Mouse (Mus musculus) midbrain, embryonic 13.5 days (tissue): ENCODE data around the gene Pxdc1. TPM values are rescaled to one million over a fixed set of nuclear protein-coding genes. Genes with fewer than 3 reads are reported as not detected.

Experiments
- ATAC-seq: fragments of 200-750 bp; cut with Nextera tagmentation; 2 replicates; pipeline ENCODE4 v1.8.0; 2017; ENCODE audit warnings: mild to moderate bottlenecking, moderate TSS enrichment, moderate library complexity
- H3K27ac ChIP-seq: fragments of 300-500 bp; sonication (generic); 2 replicates; pipeline ENCODE4 v1.5.1; 2015; ENCODE audit warnings: inconsistent platforms, mild to moderate bottlenecking, moderate library complexity
- H3K27me3 ChIP-seq: fragments of 300-500 bp; sonication (generic); 2 replicates; pipeline ENCODE4 v1.6.1; 2015; ENCODE audit warnings: mild to moderate bottlenecking, inconsistent platforms
- H3K36me3 ChIP-seq: fragments of 300-500 bp; sonication (generic); 2 replicates; pipeline ENCODE4 v1.6.1; 2015; ENCODE audit warnings: mild to moderate bottlenecking, inconsistent platforms
- H3K4me1 ChIP-seq: fragments of 300-500 bp; sonication (generic); replicated peaks from 2 replicates; pipeline ENCODE4 v1.6.1; 2015; ENCODE audit warnings: inconsistent platforms
- H3K4me2 ChIP-seq: fragments of 300-500 bp; sonication (generic); replicated peaks from 2 replicates; pipeline ENCODE4 v1.6.1; 2015; ENCODE audit warnings: moderate library complexity, mild to moderate bottlenecking, inconsistent platforms
- H3K4me3 ChIP-seq: fragments of 300-500 bp; sonication (generic); replicated peaks from 2 replicates; pipeline ENCODE4 v1.5.1; 2015; ENCODE audit warnings: mild to moderate bottlenecking, inconsistent platforms
- H3K9ac ChIP-seq: fragments of 300-500 bp; sonication (generic); replicated peaks from 2 replicates; pipeline ENCODE4 v1.6.1; 2015; ENCODE audit warnings: mild to moderate bottlenecking, inconsistent platforms
- H3K9me3 ChIP-seq: fragments of 300-500 bp; sonication (generic); 2 replicates; pipeline ENCODE4 v1.6.1; 2016; ENCODE audit warnings: mild to moderate bottlenecking, inconsistent platforms
- WGBS: fragments of 180-500 bp; shearing (Covaris S2); methylation state at CpG from one replicate; pipeline ENCODE4 v1.1.7; 2015; 5-methylcytosine and 5-hydroxymethylcytosine counted together
- polyA plus RNA-seq: library from polyadenylated mRNA; unstranded; fragments of >200 nt; fragmentation: Nextera tagmentation; extraction: Ambion mirVana; gene quantifications from 2 replicates; pipeline ENCODE4 v1.2.1, GENCODE M21; 2015

Pxdc1 gene
- polyA plus RNA-seq, 1 experiment from 2014 or later, result 8.3 TPM

DNA sequence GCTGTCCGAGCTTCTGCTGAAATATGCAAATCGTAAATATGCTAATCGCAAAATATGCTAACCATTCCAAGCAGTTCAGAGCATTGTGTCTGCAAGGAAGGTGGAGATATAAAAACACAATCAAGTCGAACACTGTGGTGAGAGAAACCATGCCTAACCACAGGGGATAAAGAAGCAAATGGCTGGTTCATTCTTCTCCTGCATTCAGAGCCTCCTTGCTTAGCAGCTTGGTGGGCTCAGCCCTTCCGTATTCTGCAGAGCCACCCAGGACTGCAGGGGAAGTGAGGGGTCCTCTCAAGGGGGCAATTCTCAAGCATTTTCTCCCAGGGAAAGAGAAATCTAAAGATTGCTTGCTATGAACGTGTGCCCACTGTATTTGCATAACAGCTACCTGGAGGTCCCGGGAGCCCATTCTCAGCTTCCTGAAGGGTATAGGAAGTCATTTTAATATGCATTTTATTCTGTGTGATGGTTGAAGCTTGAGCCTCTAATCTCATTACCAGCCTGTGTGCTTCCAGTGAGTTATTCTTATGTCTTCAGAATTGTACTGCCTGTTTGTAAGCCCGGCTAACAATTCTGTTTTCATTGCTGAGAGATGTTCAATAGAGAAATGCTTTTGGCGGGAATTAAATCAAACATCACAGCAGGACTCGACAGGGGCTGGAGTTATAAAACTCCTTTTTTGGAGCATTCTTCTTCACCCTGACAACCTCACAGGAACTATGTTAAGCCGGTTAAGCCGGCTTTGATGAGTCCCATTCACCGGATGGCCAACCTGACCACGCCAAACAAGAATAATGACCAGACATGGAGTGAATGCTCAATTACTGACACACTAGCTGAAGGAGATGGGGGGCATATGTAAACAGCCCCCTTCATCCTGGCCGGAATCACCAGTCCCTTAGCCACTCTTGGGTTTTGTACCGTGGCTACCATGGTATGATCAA is 16.9 kb upstream of the Pxdc1 start:
- WGBS, result 14% methylated on average over 16 of the region's 16 CpGs
- Histone ChIP-seq H3K9ac (no peak overlapping the region), H3K27ac (peak overlapping the region; percentile 79), H3K27me3 (peaks cover 33% of the 10 kb centered on the region), H3K9me3 (no peaks in the 10 kb centered on the region), H3K4me2 (peak overlapping the region; percentile 40), H3K4me3 (peak overlapping the region; percentile 7; the same call in 1 of the 2 replicates), H3K4me1 (peaks cover 25% of the 10 kb centered on the region), H3K36me3 (no peaks in the 10 kb centered on the region)
- ATAC-seq, result peak; percentile 85

DNA sequence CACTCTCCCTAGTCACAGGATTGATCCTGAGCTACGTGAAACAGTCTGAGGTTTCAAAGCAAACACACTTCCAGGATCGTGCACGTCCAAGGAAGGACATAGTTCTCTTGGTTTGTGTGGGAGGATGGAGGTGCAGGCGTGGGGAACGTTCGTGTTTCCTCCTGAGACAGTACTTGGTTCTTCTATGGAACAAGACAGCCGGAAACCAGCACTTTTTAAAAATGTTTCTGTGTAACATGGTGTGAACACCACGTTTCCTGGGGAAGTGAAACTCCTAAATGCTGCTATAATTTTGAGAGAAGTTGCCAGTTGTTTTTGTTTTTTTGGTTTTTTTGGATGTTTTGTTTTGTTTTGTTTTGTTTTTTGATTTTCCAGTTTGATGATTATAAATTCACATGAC is 13.9 kb upstream of the Pxdc1 start:
- 93% methylated on average over 8 of the region's 8 CpGs for WGBS
- ATAC-seq, result no peak

DNA sequence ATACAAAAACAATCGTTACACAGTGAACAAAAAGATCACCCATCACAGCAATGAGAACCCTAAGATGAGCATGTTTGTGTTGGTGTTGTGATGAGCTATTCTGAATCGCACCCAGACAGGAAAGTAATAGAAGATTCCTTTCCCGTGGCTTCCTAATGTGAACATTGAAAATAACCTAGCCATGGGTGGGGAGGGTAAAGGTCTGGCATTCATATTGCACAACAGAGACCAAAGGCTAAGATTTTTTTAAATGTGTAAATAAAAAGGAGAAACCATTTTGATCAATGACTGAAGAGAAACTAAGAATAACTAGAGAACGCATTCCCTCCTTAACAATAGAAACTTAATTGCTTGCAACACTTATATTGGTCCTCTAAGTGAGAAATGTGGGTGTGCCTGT is 11.8 kb upstream of the Pxdc1 start:
- Histone ChIP-seq H3K4me3 (no peak overlapping the region), H3K27ac (no peak overlapping the region), H3K4me2 (no peak overlapping the region), H3K36me3 (no peaks in the 10 kb centered on the region), H3K27me3 (peaks cover 31% of the 10 kb centered on the region), H3K9me3 (no peaks in the 10 kb centered on the region), H3K4me1 (peaks cover 12% of the 10 kb centered on the region), H3K9ac (no peak overlapping the region)
- WGBS, result 87% methylated on average over 4 of the region's 4 CpGs
- no peak for ATAC-seq

More for the DNA sequence above, 13.9 kb upstream of the Pxdc1 start:
- Histone ChIP-seq H3K9me3 (no peaks in the 10 kb centered on the region), H3K4me2 (no peak overlapping the region), H3K4me1 (peaks cover 25% of the 10 kb centered on the region), H3K27me3 (peaks cover 39% of the 10 kb centered on the region), H3K4me3 (no peak overlapping the region), H3K27ac (no peak overlapping the region), H3K36me3 (no peaks in the 10 kb centered on the region), H3K9ac (no peak overlapping the region)

DNA sequence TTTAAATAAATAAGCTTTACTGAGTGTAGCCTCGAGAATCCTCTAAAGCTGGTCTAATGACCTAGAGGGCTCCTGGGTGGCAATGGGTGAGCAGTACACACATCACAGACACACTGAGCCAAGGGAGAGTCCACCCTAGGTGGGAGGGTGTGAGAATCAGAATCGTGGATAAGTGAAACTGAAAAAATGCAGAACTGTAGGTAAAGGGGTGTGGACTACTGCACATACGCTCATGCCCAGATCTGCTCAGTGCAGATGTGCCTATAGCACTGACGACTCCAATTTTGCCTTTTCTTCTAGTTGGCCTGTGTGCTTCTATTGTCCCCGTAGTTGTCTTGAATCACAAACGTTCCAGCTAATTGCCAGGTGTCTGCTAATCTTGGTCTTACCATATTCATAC is 10.5 kb upstream of the Pxdc1 start:
- 88% methylated on average over 6 of the region's 6 CpGs for WGBS
- no peak overlapping the region for H3K9ac ChIP-seq
- H3K9me3 ChIP-seq, result no peaks in the 10 kb centered on the region

DNA sequence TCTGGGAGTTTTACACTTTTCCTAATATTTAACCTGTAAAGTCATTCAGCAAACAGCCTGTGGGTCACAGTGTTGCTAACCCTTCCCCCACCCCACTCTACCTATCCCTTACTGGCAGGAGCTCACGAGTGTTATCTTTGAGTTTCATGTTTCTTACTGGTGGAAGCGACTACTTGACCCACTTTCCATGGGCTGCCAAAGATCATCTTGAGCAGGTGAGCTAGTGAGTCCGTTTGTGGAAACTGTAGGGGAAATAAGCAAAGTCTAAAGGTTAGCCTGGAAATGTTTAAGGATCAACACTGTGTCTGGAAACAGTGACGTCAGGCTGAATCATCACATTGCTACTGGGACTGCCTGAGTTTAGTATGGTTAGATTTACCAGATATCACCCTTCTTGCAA is 6.2 kb upstream of the Pxdc1 start:
- 79% methylated on average over 4 of the region's 4 CpGs for WGBS
- no peaks in the 10 kb centered on the region for H3K9me3 ChIP-seq
- H3K4me1 ChIP-seq, result no peaks in the 10 kb centered on the region
- H3K4me3 ChIP-seq, result no peak overlapping the region
- no peak overlapping the region for H3K9ac ChIP-seq
- H3K27ac ChIP-seq, result no peak overlapping the region
- ATAC-seq, result no peak
- H3K27me3 ChIP-seq, result peaks cover 43% of the 10 kb centered on the region
- H3K4me2 ChIP-seq, result no peak overlapping the region
- H3K36me3 ChIP-seq, result no peaks in the 10 kb centered on the region

More for the DNA sequence above, 10.5 kb upstream of the Pxdc1 start:
- H3K4me1 ChIP-seq, result no peaks in the 10 kb centered on the region
- H3K27ac ChIP-seq, result no peak overlapping the region
- H3K27me3 ChIP-seq, result peaks cover 33% of the 10 kb centered on the region
- no peak for ATAC-seq
- no peak overlapping the region for H3K4me2 ChIP-seq
- H3K4me3 ChIP-seq, result no peak overlapping the region
- H3K36me3 ChIP-seq, result no peaks in the 10 kb centered on the region

DNA sequence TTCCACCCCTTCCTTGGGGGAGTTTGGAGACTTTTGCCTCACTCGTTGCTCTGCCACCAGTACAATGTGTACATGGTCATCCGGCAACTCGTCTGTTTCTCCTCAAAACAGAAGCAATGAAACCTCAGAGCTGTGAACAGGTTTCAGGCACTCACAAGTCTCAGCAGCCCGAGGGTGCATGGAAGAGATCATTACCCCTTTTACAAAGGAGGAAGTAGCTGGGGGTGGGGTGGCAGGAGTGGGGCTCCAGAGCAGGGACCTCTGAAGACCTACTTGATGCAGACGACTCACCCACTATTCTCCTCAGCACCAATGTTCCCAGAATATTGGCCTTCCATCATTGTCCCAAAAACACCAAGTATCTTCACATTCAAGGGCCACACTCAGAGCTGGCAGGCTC is 3.1 kb upstream of the Pxdc1 start:
- H3K4me3 ChIP-seq, result no peak overlapping the region
- H3K27me3 ChIP-seq, result peaks cover 58% of the 10 kb centered on the region
- no peaks in the 10 kb centered on the region for H3K9me3 ChIP-seq
- H3K27ac ChIP-seq, result no peak overlapping the region
- 84% methylated on average over 5 of the region's 5 CpGs for WGBS
- H3K4me2 ChIP-seq, result no peak overlapping the region
- no peak overlapping the region for H3K9ac ChIP-seq
- no peaks in the 10 kb centered on the region for H3K36me3 ChIP-seq
- ATAC-seq, result no peak
- peaks cover 22% of the 10 kb centered on the region for H3K4me1 ChIP-seq

DNA sequence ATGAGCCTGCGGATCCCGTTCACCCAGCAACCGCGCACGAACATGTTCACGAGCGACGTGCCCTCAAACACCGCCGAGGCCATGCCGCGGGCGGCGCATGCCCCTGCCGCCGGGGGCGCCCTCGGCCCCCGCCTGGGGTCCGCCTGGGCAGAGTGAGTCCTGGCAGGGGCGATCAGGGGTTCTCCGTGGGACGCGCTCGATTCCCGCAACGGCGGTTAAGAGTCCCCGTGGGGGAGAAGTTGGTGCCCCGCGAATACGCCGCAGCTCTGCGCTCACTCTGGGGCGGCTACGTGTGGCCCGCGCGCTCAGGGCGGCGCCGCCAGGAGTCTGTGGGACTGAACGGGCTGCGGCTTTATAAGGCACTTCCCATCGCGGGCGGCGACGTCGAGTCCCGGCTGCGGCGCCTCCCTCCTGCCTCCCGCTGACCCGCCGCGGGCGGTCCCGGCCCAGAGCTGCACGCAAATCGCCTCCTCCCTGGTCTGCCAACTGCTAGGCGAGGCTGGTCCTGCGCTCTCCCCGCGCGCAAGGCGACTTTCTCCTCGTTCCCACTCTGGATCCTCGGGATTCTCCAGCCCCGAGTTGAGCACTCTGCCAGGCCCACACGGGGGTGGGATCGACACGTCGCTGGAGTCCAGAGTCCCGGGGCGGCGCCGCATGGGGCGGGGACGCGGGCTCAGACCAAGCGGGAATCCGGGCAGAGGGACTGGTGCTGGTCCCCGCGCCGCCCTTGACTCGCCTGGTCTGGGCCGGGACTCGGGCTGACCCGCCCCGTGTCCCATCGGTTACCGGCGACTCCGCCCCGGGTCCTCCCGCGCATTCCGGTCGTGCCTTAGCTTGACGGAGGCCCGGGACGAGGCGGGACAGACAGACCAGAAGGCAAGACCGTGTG is 689 bp downstream of the Pxdc1 start:
- H3K27ac ChIP-seq, result no peak overlapping the region
- H3K9me3 ChIP-seq, result no peaks in the 10 kb centered on the region
- H3K4me1 ChIP-seq, result peaks cover 27% of the 10 kb centered on the region
- H3K27me3 ChIP-seq, result peaks cover 91% of the 10 kb centered on the region
- H3K9ac ChIP-seq, result peak overlapping the region; percentile 69
- peak overlapping the region; percentile 89 for H3K4me2 ChIP-seq
- H3K36me3 ChIP-seq, result no peaks in the 10 kb centered on the region
- H3K4me3 ChIP-seq, result peak overlapping the region; percentile 52
- peak; percentile 73 for ATAC-seq
- WGBS, result under 1% methylated on average over 105 of the region's 105 CpGs

DNA sequence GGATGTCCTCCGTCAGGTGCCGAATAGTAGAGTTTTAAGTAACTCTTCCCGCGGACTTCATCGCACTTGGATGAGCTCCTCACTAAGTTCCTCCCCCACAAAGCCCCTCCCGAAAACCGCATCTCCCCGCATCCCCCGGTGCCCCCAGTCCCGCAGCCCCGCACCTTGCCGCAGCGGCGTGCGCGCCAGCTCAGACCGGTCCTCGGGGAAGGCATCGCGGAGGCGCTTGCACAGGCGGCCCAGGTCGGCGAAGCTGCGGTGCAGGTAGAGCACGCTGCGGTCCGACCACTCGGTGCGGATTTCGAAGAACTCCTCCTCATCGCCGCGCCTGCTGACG is 1.3 kb downstream of the Pxdc1 start:
- Histone ChIP-seq H3K4me1 (peaks cover 27% of the 10 kb centered on the region), H3K27me3 (peaks cover 94% of the 10 kb centered on the region), H3K36me3 (no peaks in the 10 kb centered on the region), H3K4me3 (peak overlapping the region; percentile 52), H3K9me3 (no peaks in the 10 kb centered on the region), H3K27ac (no peak overlapping the region), H3K4me2 (peak overlapping the region; percentile 89), H3K9ac (peak overlapping the region; percentile 69)
- ATAC-seq, result peak; percentile 60
- under 1% methylated on average over 35 of the region's 35 CpGs for whole genome bisulfite sequencing

DNA sequence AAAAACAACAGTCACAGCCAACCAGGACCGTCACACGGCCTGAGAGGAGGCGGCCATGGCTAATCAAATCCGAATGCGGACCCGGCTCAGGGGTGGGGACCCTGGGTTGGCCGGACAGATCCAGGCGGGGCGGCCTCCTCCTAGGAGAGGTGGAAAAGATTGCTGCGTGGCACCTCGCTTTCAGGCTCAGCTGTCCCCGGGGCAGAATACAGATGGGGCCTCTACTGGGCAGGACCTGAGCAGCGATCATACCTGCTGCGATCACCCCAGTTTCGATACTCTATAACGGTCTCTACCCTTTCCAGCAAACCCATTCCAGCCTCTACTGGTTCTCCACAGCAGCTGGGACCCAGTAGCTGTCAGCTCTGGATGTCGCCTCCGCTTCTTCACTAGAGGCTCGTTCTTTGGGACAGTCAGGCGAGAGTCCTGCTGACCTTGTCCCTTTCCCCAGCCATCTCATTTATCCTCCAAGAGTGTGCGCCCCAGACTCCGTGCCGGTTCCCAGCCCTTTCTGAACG is 1.8 kb downstream of the Pxdc1 start:
- Histone ChIP-seq H3K9ac (peak overlapping the region; percentile 69), H3K4me3 (peak overlapping the region; percentile 52), H3K9me3 (no peaks in the 10 kb centered on the region), H3K27me3 (peaks cover 92% of the 10 kb centered on the region), H3K4me1 (peaks cover 27% of the 10 kb centered on the region), H3K27ac (no peak overlapping the region), H3K36me3 (no peaks in the 10 kb centered on the region), H3K4me2 (peak overlapping the region; percentile 89)
- 2% methylated on average over 24 of the region's 24 CpGs for WGBS
- peak; percentile 41 for ATAC-seq

DNA sequence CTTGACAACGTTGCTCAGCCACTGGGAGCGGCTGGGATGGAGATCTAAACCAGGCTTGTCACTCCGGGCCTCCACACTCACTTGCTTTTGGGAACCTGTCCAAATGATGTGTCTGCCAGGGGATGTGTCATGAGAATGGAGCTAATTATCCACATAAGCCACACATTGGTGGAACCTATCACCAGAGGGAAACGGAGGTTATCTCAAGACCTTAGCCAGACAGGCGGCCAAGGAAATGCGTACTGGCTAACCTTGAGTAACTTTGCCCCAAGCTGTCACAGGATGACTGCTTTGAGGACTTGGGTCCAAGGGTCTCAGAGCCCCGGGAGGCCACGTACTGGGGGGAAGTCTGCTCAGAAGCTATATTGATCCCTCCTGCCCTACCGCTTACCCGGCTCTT is 2.3 kb downstream of the Pxdc1 start:
- Histone ChIP-seq H3K9ac (peak overlapping the region; percentile 69; the same call in 1 of the 2 replicates), H3K27ac (no peak overlapping the region), H3K27me3 (peaks cover 86% of the 10 kb centered on the region), H3K4me2 (peak overlapping the region; percentile 89), H3K4me1 (peaks cover 30% of the 10 kb centered on the region), H3K9me3 (no peaks in the 10 kb centered on the region), H3K36me3 (no peaks in the 10 kb centered on the region), H3K4me3 (peak overlapping the region; percentile 52)
- 35% methylated on average over 10 of the region's 10 CpGs for WGBS
- no peak for ATAC-seq

DNA sequence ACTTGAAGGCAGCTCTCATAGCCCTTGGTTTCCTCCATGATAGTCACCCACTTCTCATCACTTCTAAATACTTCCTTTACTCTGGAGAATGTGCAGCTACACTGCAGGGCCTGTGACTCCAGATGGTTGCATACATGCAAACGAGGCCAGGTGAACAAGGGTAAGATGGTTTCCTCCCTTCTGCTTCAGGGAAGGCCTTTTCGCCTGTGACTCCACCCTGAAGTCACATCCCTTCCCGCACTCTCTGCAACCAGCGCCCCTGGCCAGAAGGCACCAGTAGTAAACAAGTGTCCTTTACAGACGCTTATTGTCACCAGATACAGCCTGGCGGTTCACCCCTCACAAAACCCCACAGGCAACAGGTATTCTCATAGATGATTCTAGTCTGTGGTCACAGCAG is 2.9 kb downstream of the Pxdc1 start:
- no peaks in the 10 kb centered on the region for H3K9me3 ChIP-seq
- H3K9ac ChIP-seq, result no peak overlapping the region
- H3K4me2 ChIP-seq, result peak overlapping the region; percentile 89
- peaks cover 30% of the 10 kb centered on the region for H3K4me1 ChIP-seq
- H3K27me3 ChIP-seq, result peaks cover 82% of the 10 kb centered on the region
- no peak for ATAC-seq
- no peaks in the 10 kb centered on the region for H3K36me3 ChIP-seq
- no peak overlapping the region for H3K27ac ChIP-seq
- H3K4me3 ChIP-seq, result peak overlapping the region; percentile 52; the same call in 1 of the 2 replicates
- WGBS, result 64% methylated on average over 6 of the region's 6 CpGs

DNA sequence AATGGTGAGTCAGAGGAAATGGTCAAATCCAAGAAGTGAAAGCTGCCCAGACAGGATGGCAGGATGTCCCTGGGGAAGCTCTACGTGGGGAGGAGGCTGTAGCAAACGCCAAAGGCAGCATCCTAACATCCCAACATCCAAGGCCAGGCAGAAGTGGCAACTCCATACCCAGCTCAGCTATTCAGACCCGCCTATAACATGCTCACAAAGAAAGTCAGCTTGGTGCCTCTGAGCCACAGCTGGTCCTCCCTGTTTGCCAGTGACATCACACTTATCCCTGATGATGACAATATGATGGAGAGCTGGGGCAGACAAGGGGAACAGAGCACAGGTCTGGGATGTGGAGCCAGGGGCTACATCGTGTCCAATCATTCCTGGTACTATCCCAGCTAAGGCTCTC is 5.5 kb downstream of the Pxdc1 start:
- no peak overlapping the region for H3K9ac ChIP-seq
- H3K36me3 ChIP-seq, result no peaks in the 10 kb centered on the region
- 71% methylated on average over 4 of the region's 4 CpGs for WGBS
- no peaks in the 10 kb centered on the region for H3K9me3 ChIP-seq
- peaks cover 22% of the 10 kb centered on the region for H3K4me1 ChIP-seq
- H3K27me3 ChIP-seq, result peaks cover 57% of the 10 kb centered on the region
- H3K4me3 ChIP-seq, result no peak overlapping the region
- ATAC-seq, result no peak
- no peak overlapping the region for H3K4me2 ChIP-seq
- no peak overlapping the region for H3K27ac ChIP-seq
